Mouse (Mus musculus): Measurements from ENCODE around the gene Tgm7. TPM values are rescaled to one million over a fixed set of nuclear protein-coding genes. Genes with fewer than 3 reads are reported as not detected.

The Tgm7 gene
- polyA plus RNA-seq, 2 experiments from 2014 or later: 0.41 TPM; not detected in 1

- no peak for ATAC-seq
Measured at GRCm38 (mm10) chr2:121071871-121072270, 37.7 kb downstream of the Tgm7 start.

GRCm38 (mm10) chr2:121069506-121069905 lies 40.1 kb downstream of the Tgm7 start:
- no peak for ATAC-seq

GRCm38 (mm10) chr2:121067116-121067515 lies 42.5 kb downstream of the Tgm7 start:
- no peak for ATAC-seq

- ATAC-seq: no peak
Measured at GRCm38 (mm10) chr2:121061315-121061714, 48.3 kb downstream of the Tgm7 start.

- ATAC-seq: no peak
Measured at GRCm38 (mm10) chr2:121057997-121058396, 51.6 kb downstream of the Tgm7 start.

- ATAC-seq: no peak
Measured at GRCm38 (mm10) chr2:121055915-121056314, 53.7 kb downstream of the Tgm7 start.

GRCm38 (mm10) chr2:121054060-121054459 lies 55.5 kb downstream of the Tgm7 start:
- ATAC-seq: no peak

GRCm38 (mm10) chr2:121052176-121052575 lies 57.4 kb downstream of the Tgm7 start:
- no peak for ATAC-seq

- no peak for ATAC-seq
Measured at GRCm38 (mm10) chr2:121045653-121046052, 63.9 kb downstream of the Tgm7 start.

Other genes with a start within 250 kb of the Tgm7 start
- 10 to 100 TPM; 32.0 to 46.4 TPM for gene Ubr1, start 139.1 kb downstream of the Tgm7 start, polyA plus RNA-seq (2017; shearing (Covaris generic))
- 10 to 100 TPM; 10.6 to 13.4 TPM for gene Tmem62, start 132.8 kb downstream of the Tgm7 start, polyA plus RNA-seq (2017; shearing (Covaris generic))
- 100 to 1,000 TPM; 141 to 151 TPM for gene Ccndbp1, start 101.4 kb downstream of the Tgm7 start, polyA plus RNA-seq (2017; shearing (Covaris generic))
- under 1 TPM; 0.61 to 0.78 TPM for gene Epb42, start 72.7 kb downstream of the Tgm7 start, polyA plus RNA-seq (2017; shearing (Covaris generic))
- not detected for gene Tgm5, start 24.0 kb downstream of the Tgm7 start, polyA plus RNA-seq (2017; shearing (Covaris generic))
- 10 to 100 TPM; 20.4 to 22.6 TPM for gene Adal, start 30.6 kb upstream of the Tgm7 start, polyA plus RNA-seq (2017; shearing (Covaris generic))
- gene Lcmt2, start 30.9 kb upstream of the Tgm7 start, polyA plus RNA-seq (2017; shearing (Covaris generic)): 1 to 10 TPM; 4.1 to 6.3 TPM
- 10 to 100 TPM; 67.7 to 89.4 TPM for gene Tubgcp4, start 60.9 kb upstream of the Tgm7 start, polyA plus RNA-seq (2017; shearing (Covaris generic))
- gene Zscan29, start 61.3 kb upstream of the Tgm7 start, polyA plus RNA-seq (2017; shearing (Covaris generic)): 10 to 100 TPM; 26.5 to 33.9 TPM
- gene Trp53bp1, start 161.6 kb upstream of the Tgm7 start, polyA plus RNA-seq (2017; shearing (Covaris generic)): 10 to 100 TPM; 22.9 to 30.2 TPM
- gene Map1a, start 179.8 kb upstream of the Tgm7 start, polyA plus RNA-seq (2017; shearing (Covaris generic)): under 1 TPM; 0.10 to 0.32 TPM
- gene Ppip5k1, start 245.6 kb upstream of the Tgm7 start, polyA plus RNA-seq (2017; shearing (Covaris generic)): 1 to 10 TPM; 9.6 to 9.8 TPM
- 1 to 10 TPM in 1 of 2 experiments, under 1 TPM in 1; 0.83 to 1.5 TPM for gene Ckmt1, start 247.9 kb upstream of the Tgm7 start, polyA plus RNA-seq (2017; shearing (Covaris generic))

Data from activated CD4-positive, CD25-positive, alpha-beta regulatory T cell, adult 4 months (primary cell).